Mouse (Mus musculus) heart, adult 11 months (tissue): ENCODE measurements around the gene 4930558K02Rik.

Experiments
- DNase-seq: peaks from one replicate; pipeline ENCODE4 v3.0.0; 2022

Gene 4930558K02Rik

DNA sequence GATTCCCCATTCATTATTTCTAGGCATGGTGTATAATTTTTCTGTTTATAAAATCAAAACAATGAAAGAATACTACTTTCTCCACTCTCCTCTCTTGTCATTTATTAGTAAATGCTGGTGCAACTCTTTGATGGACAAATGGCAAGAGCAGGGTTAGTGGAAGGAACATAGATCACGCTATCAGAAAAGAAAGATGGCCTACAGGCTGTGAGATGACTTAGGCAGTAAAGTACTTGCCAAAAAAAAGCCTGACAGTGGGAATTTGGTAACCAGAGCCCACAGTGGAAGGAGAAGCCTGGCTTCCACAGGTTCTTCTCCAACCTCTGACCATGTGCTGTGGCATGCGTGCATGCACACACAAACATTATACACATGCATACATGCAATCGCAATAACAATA lies 84.4 kb downstream of the 4930558K02Rik start:
- DNase-seq = no peak

DNA sequence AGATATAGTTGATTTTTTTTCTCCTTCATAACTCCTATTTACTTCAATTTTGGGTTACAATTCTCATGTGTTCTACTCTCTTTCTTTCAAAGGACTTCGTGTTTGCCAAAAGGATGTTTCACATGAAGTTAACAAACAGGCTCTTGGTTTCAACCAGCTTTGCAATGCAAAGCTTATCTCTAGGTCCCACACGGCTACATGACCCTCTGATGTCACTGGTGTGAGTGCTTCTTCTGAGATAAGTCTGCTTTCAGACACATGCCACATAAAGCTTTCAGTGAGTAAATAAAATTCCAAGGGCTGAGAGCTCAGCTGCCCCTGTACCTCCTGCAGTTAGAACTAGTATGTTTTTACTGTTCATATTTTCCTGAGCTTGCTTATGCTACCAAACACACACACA lies 84.9 kb downstream of the 4930558K02Rik start:
- DNase-seq = no peak

DNA sequence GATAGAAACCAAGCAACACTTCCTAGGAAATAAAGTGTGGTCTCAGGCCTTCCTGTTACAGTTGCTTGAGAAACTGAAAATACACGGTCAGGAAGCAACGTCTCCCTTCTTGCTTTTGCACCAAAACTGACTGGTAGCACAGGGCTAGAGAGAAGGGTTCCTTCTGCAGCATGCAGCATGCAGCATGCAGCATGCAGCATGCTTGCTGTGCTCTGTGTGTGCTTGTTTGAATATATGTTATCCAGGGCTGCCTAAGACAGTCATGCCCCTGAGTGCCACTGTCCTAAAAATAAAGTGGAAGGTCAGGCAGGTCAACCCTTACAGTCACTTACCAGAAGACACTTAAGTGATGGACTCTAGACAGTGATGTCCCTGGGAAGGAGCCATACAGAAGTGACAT lies 85.3 kb downstream of the 4930558K02Rik start:
- no peak for DNase-seq
